Mouse (Mus musculus) gastrocnemius, adult 8-10 months (tissue): ENCODE measurements around the gene Gpr132. TPM values are rescaled to one million over a fixed set of nuclear protein-coding genes. Genes with fewer than 3 reads are reported as not detected.
"Not testable (repeated sequence)": the region's sequence is repeated elsewhere in the genome, so short reads cannot be mapped to it uniquely, and the experiment has no call there.

Source experiments
- DNase-seq, 2 experiments: peaks; one replicate each; pipeline ENCODE4 v3.0.0; 2022; ENCODE audit warnings: low spot score in 2 of 2
- total RNA-seq, 4 experiments: library from RNA; stranded (reverse); gene quantifications; 2 replicates each; pipeline ENCODE4 v1.2.4; 2022

Gpr132 gene
- total RNA-seq, 4 experiments from 2014 or later: not detected

GRCm38 (mm10) chr12:112854610-112855333 is 13.3 kb downstream of the Gpr132 start:
- DNase-seq: no peak

- DNase-seq: no peak
Measured at GRCm38 (mm10) chr12:112853050-112853729, 14.8 kb downstream of the Gpr132 start.

DNA sequence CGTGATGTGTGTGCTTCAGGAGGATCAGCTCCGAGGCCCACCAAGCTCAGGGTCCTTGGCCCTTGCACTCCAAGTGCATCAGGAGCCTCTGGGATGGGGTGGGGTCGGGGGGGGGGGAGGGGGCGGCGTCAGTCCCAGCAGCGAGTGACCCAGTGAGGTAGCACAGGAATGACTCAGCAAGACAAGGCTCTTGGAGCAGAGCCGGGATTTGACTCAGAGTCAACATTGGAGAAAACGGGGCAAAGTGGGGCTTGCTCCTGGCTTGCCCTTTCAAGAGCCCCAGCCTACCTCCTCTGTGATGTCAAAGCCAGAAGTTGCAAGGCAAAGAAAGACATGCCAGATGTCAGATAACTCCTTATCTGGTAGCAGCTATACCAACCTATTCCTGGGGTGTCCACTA is 16.9 kb downstream of the Gpr132 start:
- no peak for DNase-seq

DNA sequence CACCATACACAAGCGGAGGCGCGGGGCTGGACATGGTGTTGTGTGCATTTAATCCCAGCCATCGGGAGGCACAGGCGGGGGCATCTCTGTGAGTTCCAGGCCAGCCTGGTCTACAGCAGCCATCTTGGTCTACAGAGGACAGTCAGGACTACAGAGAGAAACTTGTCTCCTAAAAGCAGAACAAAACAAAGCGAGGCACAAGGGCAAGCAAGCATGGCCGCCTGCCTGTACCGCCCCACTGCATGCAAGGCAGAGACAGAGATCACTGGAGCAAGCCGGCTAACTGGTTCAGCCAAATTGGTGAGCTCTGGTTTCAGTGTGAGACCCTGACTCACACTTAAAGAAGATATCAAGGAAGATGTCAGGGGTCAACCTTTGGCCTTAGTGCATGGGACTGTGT is 17.7 kb downstream of the Gpr132 start:
- no peak for DNase-seq

GRCm38 (mm10) chr12:112849235-112850022 is 18.6 kb downstream of the Gpr132 start:
- DNase-seq: no peak

GRCm38 (mm10) chr12:112847880-112848279 is 20.1 kb downstream of the Gpr132 start:
- DNase-seq: no peak

- DNase-seq: peak; percentile 76 to 79
Measured at GRCm38 (mm10) chr12:112843803-112844202, 24.2 kb downstream of the Gpr132 start.

DNA sequence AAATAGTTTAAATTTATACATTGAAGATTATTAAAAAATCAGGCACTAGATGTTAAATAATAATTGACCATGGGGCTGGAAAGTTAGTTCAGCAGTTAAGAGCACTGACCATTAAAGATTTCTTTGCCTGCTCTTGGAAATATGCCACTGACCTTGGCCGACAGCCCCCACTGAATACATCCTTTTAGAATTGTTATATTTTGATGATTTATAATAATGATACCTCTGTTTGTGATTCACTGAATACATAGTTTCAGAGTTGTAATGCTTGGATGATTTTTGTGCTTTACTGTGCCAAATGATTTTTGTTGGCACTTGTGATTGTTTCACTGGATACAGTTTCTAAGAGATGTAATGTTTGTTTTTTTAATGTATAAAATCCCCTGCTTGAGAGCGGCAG is 25.9 kb downstream of the Gpr132 start:
- not testable (repeated sequence) for DNase-seq

- DNase-seq: not testable (repeated sequence)
Measured at GRCm38 (mm10) chr12:112841338-112841892, 26.6 kb downstream of the Gpr132 start.

GRCm38 (mm10) chr12:112840209-112841086 is 27.6 kb downstream of the Gpr132 start:
- no peak for DNase-seq

- no peak for DNase-seq
Measured at GRCm38 (mm10) chr12:112835046-112835445, 33.0 kb downstream of the Gpr132 start.

- DNase-seq: no peak
Measured at GRCm38 (mm10) chr12:112833527-112833926, 34.5 kb downstream of the Gpr132 start.

DNA sequence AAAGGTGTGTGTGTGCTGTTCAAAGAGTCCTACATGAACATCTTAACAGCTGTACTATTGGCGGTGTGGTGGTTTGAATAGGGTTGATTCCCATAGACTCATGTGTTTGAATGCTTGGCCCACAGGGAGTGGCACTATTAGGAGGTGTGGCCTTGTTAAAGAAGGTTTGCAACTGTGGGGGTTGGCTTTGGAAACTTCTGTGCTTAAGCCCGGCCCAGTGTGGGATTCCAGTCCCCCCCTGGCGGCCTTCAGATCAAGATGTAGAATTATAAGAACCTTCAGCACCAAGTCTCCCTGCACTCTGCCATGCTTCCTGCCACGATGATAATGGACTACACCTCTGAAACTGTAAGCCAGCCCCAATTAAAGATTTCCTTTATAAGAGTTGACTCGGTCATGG is 35.6 kb downstream of the Gpr132 start:
- no peak for DNase-seq

DNA sequence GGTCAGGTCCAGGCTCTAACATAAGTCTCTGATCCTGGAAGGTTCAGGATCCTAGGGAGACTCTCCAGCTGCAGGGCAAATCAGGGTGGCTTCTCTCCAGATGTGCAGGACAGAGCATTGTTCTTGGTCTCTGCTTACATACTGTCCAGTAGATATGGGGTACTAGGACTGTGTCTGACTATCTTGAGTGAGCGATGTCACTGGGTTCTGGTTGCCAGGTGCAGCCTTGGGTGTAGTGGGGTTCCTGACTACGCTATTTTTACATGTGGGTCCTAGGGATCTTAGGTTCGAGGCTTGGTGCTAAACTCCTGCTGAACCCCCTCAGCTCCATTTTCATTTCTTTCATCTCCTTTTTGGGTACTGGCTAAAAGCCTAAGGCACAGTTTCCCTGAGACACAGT is 37.5 kb downstream of the Gpr132 start:
- DNase-seq: no peak

DNA sequence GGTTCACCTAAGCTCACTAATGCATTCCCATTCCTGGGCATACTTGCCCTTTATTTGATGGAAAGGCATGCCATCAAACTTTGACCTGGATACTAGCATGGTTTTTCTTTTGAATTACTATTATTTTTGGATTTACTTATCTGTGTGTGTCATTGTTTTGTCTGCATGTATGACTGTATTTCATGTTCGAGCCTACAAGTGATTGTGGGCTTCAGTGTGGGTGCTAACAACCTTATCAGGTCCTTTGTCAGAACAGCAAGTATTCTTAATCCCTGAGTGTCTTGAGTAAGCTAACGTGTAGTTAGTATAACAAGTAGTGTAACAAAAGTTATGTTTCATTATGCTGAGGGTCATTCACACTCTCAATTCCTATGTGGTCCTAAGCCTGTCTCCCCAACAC is 37.9 kb downstream of the Gpr132 start:
- DNase-seq: no peak

DNA sequence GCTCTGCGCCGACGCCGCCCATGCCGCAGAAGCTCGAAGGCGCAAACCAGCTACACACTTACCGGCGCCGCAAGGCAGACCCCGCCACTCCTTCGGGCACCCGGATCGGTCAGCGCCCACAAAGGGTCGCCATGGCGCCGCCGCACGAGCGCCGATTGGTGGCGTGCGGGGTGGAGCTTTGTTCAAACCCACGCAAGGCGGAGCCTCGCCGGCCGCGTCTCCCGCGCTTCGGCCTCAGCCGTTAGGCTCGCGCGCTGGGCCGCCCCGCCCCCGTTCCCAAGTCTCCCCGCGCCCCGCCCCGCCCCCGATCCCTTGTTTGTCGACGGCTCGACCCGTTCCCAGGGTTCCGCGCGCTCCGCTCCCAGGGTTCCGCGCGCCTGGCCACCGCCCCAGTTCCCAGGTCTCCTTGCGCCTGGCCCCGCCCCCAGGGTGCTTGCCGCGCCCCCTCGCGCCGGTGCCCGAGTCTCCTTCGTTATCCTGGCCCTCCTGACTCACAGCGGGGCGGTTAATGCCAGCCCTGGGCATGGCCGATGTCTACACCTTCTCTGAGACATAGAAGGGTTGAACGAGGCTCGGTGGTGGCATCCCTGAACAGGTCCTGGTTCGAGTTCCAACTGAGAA is 38.7 kb downstream of the Gpr132 start, which contains the start of gene Cdca4:
TSS of gene Cdca4 (minus strand) at position 180 of the 621 bp plus-strand sequence.
- peak; percentile 95 to 97 for DNase-seq

- peak in 1 of 2 experiments; percentile 27 for DNase-seq
Measured at GRCm38 (mm10) chr12:112828501-112829243, 39.4 kb downstream of the Gpr132 start.

GRCm38 (mm10) chr12:112825901-112826300 is 42.1 kb downstream of the Gpr132 start:
- DNase-seq: no peak

- DNase-seq: no peak
Measured at GRCm38 (mm10) chr12:112823221-112823620, 44.8 kb downstream of the Gpr132 start.

- DNase-seq: no peak
Measured at GRCm38 (mm10) chr12:112822676-112823075, 45.4 kb downstream of the Gpr132 start.
